Mouse (Mus musculus): ENCODE results near the gene Uba2. TPM values are rescaled to one million over a fixed set of nuclear protein-coding genes. Genes with fewer than 3 reads are reported as not detected.

Gene Uba2
- total RNA-seq (2023): 79.6 TPM

GRCm38 (mm10) chr7:34169454-34169853 is at the start of gene Uba2:
Uba2 (minus strand) TSS chr7:34169599.

GRCm38 (mm10) chr7:34196132-34197128 is 27.0 kb upstream of the Uba2 start, which contains the start of gene Pdcd2l:
Pdcd2l (minus strand) TSS chr7:34196661.

GRCm38 (mm10) chr7:34133117-34133762 is 36.2 kb downstream of the Uba2 start, which contains the start of gene Wtip:
Wtip (minus strand) TSS chr7:34133268.

DNA sequence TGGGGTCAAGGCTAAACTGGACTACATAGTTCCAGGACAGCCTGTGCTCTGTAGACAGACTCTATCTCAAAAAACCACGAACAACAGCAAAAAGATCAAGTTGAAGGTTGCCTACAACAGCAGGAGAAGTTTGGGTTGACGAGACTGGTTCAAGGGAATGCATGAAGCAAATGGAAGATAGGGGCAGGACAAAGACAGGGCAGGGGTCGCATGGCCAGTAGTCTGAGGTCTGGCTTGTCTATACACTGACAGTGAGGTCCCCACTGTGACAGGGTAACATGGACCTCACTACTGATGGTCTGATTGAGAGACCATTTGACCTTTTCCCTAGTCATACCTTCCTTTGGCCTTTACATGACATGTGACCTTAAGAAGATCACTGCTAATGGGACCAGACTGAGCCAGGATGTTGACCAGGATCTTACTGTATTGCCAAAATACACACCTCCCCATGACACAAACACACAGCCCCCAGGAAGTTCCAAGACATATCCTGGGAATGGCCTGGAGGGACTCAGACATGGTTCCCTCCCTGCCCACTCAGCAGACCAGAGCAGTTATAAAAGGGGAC is 74.4 kb downstream of the Uba2 start, which contains the start of gene Scgb1b30:
Gene Scgb1b30 (plus strand): TSS at position 521 of the 571 bp plus-strand sequence.

Other genes starting within 250 kb of the Uba2 start
- gene Scgb2b26, start 224.6 kb downstream of the Uba2 start, total RNA-seq (2023): not detected
- not detected for gene Scgb2b27, start 155.7 kb downstream of the Uba2 start, total RNA-seq (2023)
- not detected for gene Scgb1b27, start 148.1 kb downstream of the Uba2 start, total RNA-seq (2023)
- not detected for gene Scgb1b30, start 74.2 kb downstream of the Uba2 start, total RNA-seq (2023)
- not detected for gene Wtip, start 36.3 kb downstream of the Uba2 start, total RNA-seq (2023)
- gene Pdcd2l, start 27.1 kb upstream of the Uba2 start, total RNA-seq (2023): 34.5 TPM
- gene Gpi1, start 60.7 kb upstream of the Uba2 start, total RNA-seq (2023): 264 TPM
- not detected for gene Gm6096, start 81.4 kb upstream of the Uba2 start, total RNA-seq (2023)
- gene 4931406P16Rik, start 144.0 kb upstream of the Uba2 start, total RNA-seq (2023): 41.7 TPM
- 189 TPM for gene Lsm14a, start 223.7 kb upstream of the Uba2 start, total RNA-seq (2023)

Measured in CD4-positive naive resting alpha-beta T cell, adult 76 days (primary cell).